Mouse (Mus musculus): Measurements from ENCODE around the gene Sun2. TPM values are rescaled to one million over a fixed set of nuclear protein-coding genes. Genes with fewer than 3 reads are reported as not detected.
A peak's percentile ranks its signal among the peaks of the same experiment; 100 is the strongest.

Sun2 gene
- total RNA-seq, 2 experiments from 2014 or later: 29.2 to 34.8 TPM

DNA sequence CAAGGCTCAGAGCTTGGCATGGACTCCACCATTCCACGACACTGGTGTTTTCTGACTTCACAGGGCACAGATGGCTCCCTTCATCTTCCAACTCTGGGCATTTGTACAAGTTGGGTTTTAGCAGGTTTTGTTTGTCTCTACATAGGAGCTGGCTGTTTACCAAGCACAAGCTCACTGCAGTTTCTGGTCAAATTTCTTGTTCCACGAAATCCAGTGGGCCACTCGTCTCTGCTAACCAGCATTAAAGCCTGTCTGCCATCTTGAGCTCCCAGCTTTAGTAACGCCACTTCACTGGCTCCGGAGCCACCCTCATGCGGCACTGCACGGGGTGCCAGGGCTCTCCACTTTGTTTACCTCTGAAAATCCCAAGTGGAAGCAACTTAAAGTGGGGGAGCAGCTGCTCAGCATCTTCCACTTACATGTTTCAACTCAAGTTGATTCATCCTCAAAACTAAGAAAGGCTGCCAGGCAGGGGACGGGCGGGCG, 24.3 kb upstream of the Sun2 start:
- no peak overlapping the region for H3K4me3 ChIP-seq
- peak in 1 of 2 experiments; percentile 62 for DNase-seq (ENCODE audit: low spot score in 2 of 2)
- peak overlapping the region; percentile 92 for H3K27ac ChIP-seq
- no peak for TF ChIP-seq CTCF (conservative IDR thresholded peaks at IDR 0.05)

DNA sequence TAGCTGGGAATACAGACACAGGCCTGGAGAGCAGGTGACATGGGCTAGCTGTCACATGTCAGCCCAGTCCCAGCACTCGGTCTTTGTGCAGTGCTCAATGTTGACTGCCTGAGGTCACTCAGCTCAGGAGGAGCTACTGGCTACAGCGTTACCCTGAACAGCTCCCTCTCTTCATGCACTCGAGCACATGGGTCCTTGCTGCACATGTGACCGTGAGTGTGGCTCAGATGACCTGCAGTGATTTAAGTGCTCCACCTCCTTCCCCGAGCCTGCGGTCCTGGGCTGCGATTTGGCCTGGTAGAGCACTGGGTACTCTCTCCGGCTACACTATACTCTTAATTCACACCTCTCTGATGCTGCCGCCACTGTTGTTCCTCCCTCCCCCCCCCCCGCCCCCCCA, 23.8 kb upstream of the Sun2 start:
- no peak overlapping the region for H3K4me3 ChIP-seq
- H3K27ac ChIP-seq: peak overlapping the region; percentile 92
- no peak for DNase-seq (ENCODE audit: low spot score in 2 of 2)
- TF ChIP-seq CTCF (conservative IDR thresholded peaks at IDR 0.05): no peak

DNA sequence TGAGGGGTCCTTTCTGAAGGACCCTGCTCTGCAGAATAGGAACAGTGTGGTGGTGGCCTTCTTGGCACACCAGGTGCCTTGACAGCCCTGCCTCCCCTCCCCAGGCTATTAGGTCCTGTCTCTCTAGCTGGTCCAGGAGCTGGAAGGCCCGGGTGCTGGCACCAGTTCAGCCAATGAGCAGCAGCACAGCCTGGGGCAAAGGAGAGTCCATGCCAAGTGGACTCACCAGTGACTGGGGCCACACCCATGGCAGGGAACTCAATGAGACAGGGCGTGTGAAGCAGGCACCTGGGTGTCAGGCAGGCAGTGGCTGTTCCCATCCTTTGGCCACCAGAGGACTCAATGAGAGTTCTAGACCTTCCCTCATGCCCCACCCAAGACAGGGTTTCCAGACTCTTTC, 23.0 kb upstream of the Sun2 start:
- no peak for DNase-seq (ENCODE audit: low spot score in 2 of 2)
- TF ChIP-seq CTCF (conservative IDR thresholded peaks at IDR 0.05): no peak
- H3K4me3 ChIP-seq: no peak overlapping the region
- peak overlapping the region; percentile 92 for H3K27ac ChIP-seq

DNA sequence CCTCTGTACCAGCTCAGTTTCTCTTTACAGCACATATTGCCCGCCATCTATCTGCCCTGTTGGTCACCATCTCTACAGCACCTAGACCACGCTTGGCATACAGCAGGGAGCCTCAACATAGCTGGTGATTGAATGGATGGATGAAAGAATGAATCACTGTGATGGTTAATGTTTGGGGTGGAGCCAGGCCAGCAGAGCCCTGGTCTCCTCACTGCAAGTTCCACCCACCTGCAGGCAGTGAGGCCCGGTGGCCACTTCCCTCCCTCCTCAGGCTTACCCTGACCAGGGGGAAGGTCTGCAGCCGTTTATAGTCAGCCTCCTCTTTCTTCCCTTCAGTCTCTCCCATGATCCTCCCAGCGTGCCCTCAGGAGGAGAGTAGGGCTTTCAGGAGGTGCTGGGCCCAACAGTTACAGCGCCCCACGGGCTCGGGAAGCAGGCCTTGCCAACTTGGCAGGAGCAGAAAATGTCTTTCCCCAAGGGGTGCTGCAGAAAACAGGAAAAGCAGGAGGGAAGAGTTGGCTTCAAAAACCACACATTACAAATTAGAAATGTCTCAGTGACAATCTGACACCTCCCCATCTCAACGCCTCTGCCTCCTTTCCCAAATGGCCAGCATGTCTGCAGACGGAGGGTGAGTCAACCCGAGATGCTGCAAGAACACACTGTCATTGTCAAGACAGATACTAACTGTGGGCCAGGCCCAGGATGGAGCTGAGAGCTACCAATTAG, 22.4 kb upstream of the Sun2 start:
- DNase-seq (ENCODE audit: low spot score in 2 of 2): peak; percentile 61 to 86
- H3K4me3 ChIP-seq: no peak overlapping the region
- no peak for TF ChIP-seq CTCF (conservative IDR thresholded peaks at IDR 0.05)
- H3K27ac ChIP-seq: peak overlapping the region; percentile 92

DNA sequence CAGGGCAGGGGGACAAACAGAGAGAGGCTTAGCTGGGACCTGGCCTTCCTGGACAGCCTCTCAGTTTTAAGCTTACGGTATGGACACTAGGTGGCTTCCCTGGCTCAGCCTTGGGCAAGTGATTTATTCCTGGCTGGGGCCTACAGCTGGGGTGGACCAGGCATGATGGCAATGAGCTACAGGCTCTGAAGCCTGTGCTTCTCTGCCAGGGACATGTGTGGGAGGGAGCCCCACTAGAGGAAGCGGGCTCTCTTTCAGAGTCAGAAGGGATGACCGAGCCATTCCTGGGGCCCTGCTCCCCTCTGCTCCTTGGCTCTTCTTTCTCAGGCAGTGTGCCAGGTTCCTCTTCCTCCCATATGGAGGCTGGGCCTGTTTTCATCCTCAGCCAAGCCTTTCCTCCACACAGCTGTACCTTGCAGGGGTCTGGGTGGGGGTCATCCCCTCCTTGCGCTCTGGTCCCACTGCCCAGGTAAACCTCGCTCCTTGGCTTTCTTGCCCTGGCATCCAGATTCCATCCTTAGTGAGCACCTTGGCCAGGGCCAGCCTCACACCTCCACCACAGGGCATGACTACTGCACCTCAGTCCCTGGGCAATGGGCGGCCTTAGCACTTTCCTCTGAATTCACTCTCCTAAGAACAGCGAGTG, 21.4 kb upstream of the Sun2 start:
- DNase-seq (ENCODE audit: low spot score in 2 of 2): no peak
- H3K4me3 ChIP-seq: no peak overlapping the region; the same call in 1 of the 2 replicates
- peak overlapping the region; percentile 92 for H3K27ac ChIP-seq
- peak; percentile 56 for TF ChIP-seq CTCF (conservative IDR thresholded peaks at IDR 0.05)

DNA sequence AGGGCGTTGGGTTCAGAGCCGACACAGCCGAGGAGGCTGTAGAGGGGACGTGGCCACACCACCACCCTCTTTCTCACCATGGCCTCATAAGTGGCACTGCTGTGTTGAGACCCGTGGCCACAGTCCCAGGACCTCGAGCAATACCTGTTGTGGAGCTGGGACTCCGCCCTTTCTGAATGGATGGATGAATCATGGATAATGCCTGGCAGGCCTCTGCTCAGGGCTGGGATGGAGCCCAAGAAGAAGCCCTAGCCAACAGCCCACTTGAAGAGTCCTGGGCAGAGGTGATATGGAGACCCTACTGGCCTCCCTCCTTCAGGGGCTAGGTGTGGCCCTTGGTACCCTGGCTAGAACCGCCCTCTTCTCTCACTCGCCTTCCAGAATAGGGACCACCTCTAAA, 20.7 kb upstream of the Sun2 start:
- peak overlapping the region; percentile 92 for H3K27ac ChIP-seq
- no peak for TF ChIP-seq CTCF (conservative IDR thresholded peaks at IDR 0.05)
- no peak overlapping the region for H3K4me3 ChIP-seq
- no peak for DNase-seq (ENCODE audit: low spot score in 2 of 2)

DNA sequence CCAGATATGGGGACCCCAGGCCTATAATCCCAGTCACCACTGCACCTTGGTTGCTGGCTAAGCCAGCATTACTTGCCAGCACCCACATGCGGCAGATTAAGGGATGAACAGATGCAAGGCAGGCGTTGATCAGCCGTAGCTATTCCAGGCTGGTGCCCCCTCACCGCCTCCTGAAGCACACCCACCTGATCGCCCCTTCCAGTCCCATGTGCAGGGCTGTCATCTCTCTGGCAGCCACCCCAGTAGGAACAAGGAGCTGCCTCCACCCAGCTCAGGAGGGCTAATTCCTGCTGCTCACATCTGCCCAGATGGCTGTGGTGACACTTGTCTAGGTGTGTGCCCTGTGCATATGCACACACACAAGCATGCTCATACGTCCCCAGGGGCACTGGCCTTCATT, 18.6 kb upstream of the Sun2 start:
- H3K4me3 ChIP-seq: no peak overlapping the region
- H3K27ac ChIP-seq: peak overlapping the region; percentile 92
- no peak for DNase-seq (ENCODE audit: low spot score in 2 of 2)
- TF ChIP-seq CTCF (conservative IDR thresholded peaks at IDR 0.05): no peak; the same call in 1 of the 2 replicates

DNA sequence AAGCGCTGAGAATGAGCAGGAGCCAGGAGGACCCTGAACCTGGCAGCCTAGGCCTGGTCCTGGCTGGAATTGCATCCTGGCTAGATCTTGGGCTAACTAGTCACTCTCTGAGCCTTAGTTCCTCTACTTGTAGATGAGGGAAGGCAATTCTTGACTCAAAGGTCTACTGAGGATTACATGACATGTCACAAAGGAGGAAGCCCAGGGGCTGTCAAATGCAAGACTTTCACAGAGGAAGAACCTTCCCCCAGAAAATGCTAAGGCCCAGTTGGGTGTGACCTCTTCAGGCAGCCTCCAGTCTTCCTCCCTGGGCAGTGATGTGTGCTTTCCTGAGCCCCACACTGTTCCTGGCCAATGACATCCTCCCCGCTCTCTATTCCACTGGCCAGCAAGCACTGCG, 14.8 kb upstream of the Sun2 start:
- DNase-seq (ENCODE audit: low spot score in 2 of 2): peak in 1 of 2 experiments; percentile 9
- TF ChIP-seq CTCF (conservative IDR thresholded peaks at IDR 0.05): no peak
- peak overlapping the region; percentile 71 for H3K27ac ChIP-seq
- H3K4me3 ChIP-seq: no peak overlapping the region

DNA sequence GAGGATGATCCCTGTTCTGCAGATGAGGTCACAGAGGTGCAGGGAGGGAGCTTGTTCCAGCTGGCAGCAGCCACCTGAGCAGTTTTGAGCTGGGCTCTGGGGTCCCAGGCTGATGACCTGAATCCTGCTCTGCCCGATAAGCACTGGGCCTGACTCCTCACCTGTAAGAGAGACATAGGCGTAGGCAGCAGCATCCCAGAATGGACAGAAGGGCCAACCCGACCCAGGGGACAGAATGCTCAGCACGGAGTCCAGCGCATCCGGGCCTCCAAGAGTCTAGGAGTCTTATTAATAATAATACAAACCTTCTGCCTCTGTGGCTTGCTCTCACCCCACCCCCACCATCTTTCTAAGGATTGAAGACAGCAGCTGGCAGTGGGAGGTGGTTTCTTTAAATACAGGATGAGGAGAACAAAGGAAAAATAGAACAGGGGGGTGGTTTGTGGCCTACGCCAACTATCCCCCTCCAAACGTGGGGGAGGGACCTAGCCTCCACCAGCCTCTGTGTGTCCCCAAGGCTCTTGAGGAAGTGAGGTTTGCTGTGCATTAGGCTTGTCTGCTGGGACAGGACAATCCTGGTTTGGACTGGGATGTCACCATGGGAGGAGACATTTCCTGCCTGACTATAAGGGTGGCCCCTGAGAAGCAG, 13.8 kb upstream of the Sun2 start:
- H3K27ac ChIP-seq: peak overlapping the region; percentile 71
- H3K4me3 ChIP-seq: no peak overlapping the region
- TF ChIP-seq CTCF (conservative IDR thresholded peaks at IDR 0.05): no peak
- DNase-seq (ENCODE audit: low spot score in 2 of 2): peak in 1 of 2 experiments; percentile 55

DNA sequence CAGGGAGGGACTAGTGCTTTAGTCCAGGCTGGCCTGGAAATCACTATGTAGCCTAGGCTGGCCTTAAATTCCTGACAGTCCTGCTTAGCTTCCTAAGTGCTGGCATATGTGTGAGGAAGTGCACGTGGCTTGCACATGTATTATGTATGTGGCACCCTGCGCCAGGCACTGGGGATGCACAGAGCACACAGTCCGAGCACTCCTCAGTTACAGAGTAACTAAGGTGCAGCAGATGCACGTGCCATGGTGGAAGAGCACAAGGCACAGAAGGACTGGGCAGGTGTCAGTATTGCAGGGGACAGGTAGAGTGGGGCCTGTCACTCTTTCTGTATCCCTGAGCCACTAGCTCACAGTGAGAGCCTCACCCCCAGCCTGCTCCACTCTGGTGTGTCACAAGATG, 12.8 kb upstream of the Sun2 start:
- DNase-seq (ENCODE audit: low spot score in 2 of 2): no peak
- TF ChIP-seq CTCF (conservative IDR thresholded peaks at IDR 0.05): no peak
- no peak overlapping the region for H3K4me3 ChIP-seq
- H3K27ac ChIP-seq: peak overlapping the region; percentile 71; the same call in 1 of the 2 replicates

DNA sequence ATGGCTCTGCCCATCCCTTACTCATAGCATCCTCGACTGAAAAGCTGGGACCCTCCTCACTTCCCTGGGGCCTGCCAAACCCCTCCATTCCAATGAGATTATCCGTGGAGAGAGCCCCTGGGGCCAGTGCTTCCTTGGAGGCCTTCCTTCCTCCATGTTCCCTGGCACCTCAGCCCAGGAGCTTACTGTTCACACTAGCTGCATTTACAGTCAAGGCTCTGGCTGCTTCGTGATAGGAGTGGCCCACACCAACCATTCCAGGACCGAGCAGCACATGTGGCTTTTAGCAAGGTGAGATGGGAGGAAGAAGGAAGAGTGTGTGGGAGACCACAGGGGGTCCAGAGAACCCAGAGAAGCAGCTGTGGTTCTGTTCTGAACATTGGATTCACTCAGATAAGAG, 11.5 kb upstream of the Sun2 start:
- no peak for DNase-seq (ENCODE audit: low spot score in 2 of 2)
- TF ChIP-seq CTCF (conservative IDR thresholded peaks at IDR 0.05): no peak
- no peak overlapping the region for H3K4me3 ChIP-seq
- peak overlapping the region; percentile 3; the same call in 1 of the 2 replicates for H3K27ac ChIP-seq

DNA sequence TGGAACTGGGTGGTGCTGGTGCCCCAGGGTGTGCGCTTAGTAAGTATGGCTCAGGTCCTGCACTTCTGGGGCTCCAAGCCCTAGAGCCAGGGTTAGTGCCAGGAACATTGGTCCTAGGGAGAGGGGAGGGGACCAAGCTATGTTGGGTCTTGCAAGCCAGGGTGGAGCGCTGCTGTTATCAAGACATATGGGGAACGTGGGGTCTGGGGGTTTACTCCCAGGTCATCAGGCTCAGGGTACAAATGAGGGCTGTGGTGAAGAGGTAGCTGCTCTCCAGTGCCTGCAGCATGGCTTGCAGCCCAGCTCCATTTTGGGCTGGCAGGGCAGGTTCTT, 11.1 kb upstream of the Sun2 start:
- no peak for DNase-seq (ENCODE audit: low spot score in 2 of 2)
- peak overlapping the region; percentile 3; the same call in 1 of the 2 replicates for H3K27ac ChIP-seq

DNA sequence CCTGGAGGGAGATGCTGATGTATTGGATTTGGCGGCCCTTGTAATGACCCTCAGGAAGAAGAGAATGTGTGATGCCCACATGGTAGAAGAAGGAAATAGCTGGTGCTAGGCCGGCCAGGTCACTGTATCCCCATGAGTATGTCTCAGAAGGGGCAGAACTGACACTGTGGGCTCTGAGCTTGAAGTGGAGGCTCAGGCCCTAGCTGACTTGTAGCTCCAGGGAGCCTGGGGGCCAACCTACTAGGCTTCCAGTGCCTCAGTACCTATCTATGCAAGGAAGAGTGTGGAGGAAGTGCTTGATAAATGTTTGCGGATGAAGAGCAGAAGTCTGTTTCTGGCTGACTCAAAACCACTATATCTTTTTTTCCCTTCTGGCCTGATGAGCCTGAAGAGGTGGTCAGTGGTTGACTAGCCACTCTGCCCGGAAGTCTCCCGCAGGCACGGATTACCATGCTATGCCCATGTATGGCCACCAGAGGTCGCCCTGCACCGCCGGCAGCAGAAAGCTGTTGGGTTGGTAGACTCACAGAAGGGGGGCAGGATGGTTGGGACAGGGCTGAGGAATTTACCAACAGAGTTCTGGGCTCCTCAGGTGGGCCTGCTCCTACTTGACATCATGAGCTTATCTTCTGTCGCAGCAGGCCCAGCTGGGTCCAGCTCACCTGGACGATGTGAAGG, 10.5 kb upstream of the Sun2 start:
- peak overlapping the region; percentile 3; the same call in 1 of the 2 replicates for H3K27ac ChIP-seq
- peak; percentile 100 for TF ChIP-seq CTCF (conservative IDR thresholded peaks at IDR 0.05)
- H3K4me3 ChIP-seq: no peak overlapping the region
- peak; percentile 77 to 86 for DNase-seq (ENCODE audit: low spot score in 2 of 2)

More for the DNA sequence above, 11.1 kb upstream of the Sun2 start:
- H3K4me3 ChIP-seq: no peak overlapping the region
- TF ChIP-seq CTCF (conservative IDR thresholded peaks at IDR 0.05): no peak; the same call in 1 of the 2 replicates

Measured in layer of hippocampus, adult 2 months (tissue).